Mouse (Mus musculus) heart, adult 2 months (tissue): ENCODE measurements around the gene Ncr1. TPM values are rescaled to one million over a fixed set of nuclear protein-coding genes. Genes with fewer than 3 reads are reported as not detected.
A peak's percentile ranks its signal among the peaks of the same experiment; 100 is the strongest.
"Not testable (repeated sequence)": the region's sequence is repeated elsewhere in the genome, so short reads cannot be mapped to it uniquely, and the experiment has no call there.

Source experiments
- DNase-seq, 2 experiments: peaks; one replicate each; pipeline ENCODE4 v3.0.0; 2021
- H3K27ac ChIP-seq: fragments of 200-600 bp; 2 replicates; pipeline ENCODE4 v1.8.1; 2022
- H3K27me3 ChIP-seq: fragments of 200-500 bp; 2 replicates; pipeline ENCODE4 v1.6.1; 2012; ENCODE audit warnings: mild to moderate bottlenecking, low read length, inconsistent platforms, mixed read lengths; ENCODE audit not compliant: control insufficient read depth, insufficient read depth
- H3K36me3 ChIP-seq: fragments of 200-500 bp; 2 replicates; pipeline ENCODE4 v1.6.1; 2012; ENCODE audit warnings: low read length, inconsistent platforms; ENCODE audit not compliant: control insufficient read depth, insufficient read depth
- H3K4me1 ChIP-seq: fragments of 200-500 bp; 2 replicates; pipeline ENCODE4 v1.6.1; 2011; ENCODE audit warnings: low read length; ENCODE audit not compliant: control insufficient read depth, insufficient read depth
- H3K4me3 ChIP-seq: fragments of 200-600 bp; 2 replicates; pipeline ENCODE4 v1.8.1; 2022
- H3K79me2 ChIP-seq: fragments of 200-500 bp; replicated peaks from 2 replicates; pipeline ENCODE4 v1.6.1; 2012; ENCODE audit warnings: mild to moderate bottlenecking, inconsistent platforms, low read length, moderate library complexity, mixed read lengths; ENCODE audit not compliant: control insufficient read depth, insufficient read depth
- H3K9ac ChIP-seq: fragments of 200-500 bp; 2 replicates; pipeline ENCODE4 v1.6.1; 2012; ENCODE audit warnings: low read depth, mild to moderate bottlenecking, control low read depth, inconsistent platforms, low read length, mixed read lengths
- CTCF ChIP-seq: fragments of 200-600 bp; IDR thresholded peaks from 2 replicates; pipeline ENCODE4 v1.8.1; 2022; ENCODE audit warnings: antibody characterized with exemption, mild to moderate bottlenecking, moderate library complexity
- EP300 ChIP-seq: fragments of 200-500 bp; IDR thresholded peaks from 2 replicates; pipeline ENCODE4 v1.6.1; 2011; ENCODE audit warnings: low read depth, low read length, control low read depth; ENCODE audit not compliant: insufficient read depth
- POLR2A ChIP-seq: fragments of 200-500 bp; IDR thresholded peaks from 2 replicates; pipeline ENCODE4 v1.6.1; 2011; ENCODE audit warnings: mild to moderate bottlenecking, low read depth, low read length, control low read depth; ENCODE audit not compliant: insufficient read depth
- WGBS: fragments of 180-500 bp; shearing (Covaris S2); methylation state at CpG from one replicate; pipeline ENCODE4 v1.1.7; 2018; 5-methylcytosine and 5-hydroxymethylcytosine counted together
- intact Hi-C: fragments of 180-260 bp; cut with DNase I; formaldehyde crosslinking; loops from one replicate; pipeline ENCODE4 v1.15.1; 2025
- long read RNA-seq: library from polyadenylated mRNA; stranded (forward); transcript quantifications from one replicate; pipeline ENCODE4 v2.0.0, GENCODE M21; 2021
- polyA plus RNA-seq: library from polyadenylated mRNA; depleted of rRNA; stranded (reverse); fragments of >200 nt; gene quantifications from 2 replicates; pipeline ENCODE4 v1.2.3, GENCODE M21; 2012; rRNA removed
- total RNA-seq, 2 experiments: library from RNA; stranded (reverse); gene quantifications; 2 replicates each; pipeline ENCODE4 v1.2.3; 2021

Ncr1 gene
- total RNA-seq (not detected), polyA plus RNA-seq (0.41 and 1.2 TPM in 2 replicates)
- long read RNA-seq = 0 reads

DNA sequence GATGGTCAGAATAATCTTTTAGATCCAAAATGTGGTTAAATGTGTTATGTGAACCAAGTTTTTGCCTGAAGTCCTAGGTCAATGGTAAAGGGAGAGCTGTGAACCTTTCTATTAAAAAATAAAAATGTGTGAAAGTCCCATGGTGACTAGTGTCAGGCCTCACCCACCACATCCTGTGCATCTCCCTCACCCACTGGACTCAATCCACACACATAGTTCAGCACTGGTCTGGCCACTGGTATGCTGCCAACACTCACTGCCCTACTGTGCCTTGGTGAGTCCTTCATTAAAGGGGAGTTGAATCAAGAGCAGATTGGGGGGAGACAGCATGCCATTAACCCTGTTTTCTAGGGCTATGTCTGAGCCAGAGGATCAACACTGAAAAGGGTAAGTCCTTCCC, at the start of gene Ncr1:
Gene Ncr1, plus strand, starts transcription at position 216 of the 400 bp plus-strand sequence.
- intact Hi-C loops = no loop called here
- no peak for DNase-seq
- H3K9ac ChIP-seq = no peak within 1 kb of the TSS
- no peak within 1 kb of the TSS for H3K4me3 ChIP-seq
- no peaks in the 10 kb centered on the region for H3K36me3 ChIP-seq
- no peaks in the 10 kb centered on the region for H3K79me2 ChIP-seq
- no peaks in the 10 kb centered on the region for H3K4me1 ChIP-seq
- TF ChIP-seq CTCF (no peak), POLR2A (no peak), EP300 (no peak)
- no peaks in the 10 kb centered on the region for H3K27me3 ChIP-seq
- H3K27ac ChIP-seq = no peak within 1 kb of the TSS

DNA sequence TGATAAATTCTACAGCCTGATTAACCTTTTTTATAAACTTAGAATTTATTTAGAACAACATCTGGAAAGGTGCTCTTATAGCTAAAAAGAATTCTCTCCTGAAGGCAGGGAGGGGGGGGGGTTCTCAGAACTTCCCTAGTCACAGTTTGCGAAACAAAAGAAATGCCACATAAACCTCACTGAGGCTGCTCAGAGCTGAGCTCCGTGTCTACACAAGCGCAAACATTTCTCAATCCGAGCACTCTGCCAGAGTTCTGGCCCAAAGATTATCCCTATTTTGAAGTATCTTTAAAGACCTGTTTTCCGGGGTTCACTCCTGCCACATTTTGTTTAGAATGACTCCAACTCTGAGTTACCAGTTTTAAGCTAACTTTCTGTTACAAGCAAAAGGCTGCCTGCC, 44.9 kb upstream of the Ncr1 start:
- H3K27me3 ChIP-seq = no peaks in the 10 kb centered on the region
- no peak overlapping the region for H3K4me3 ChIP-seq
- no peaks in the 10 kb centered on the region for H3K36me3 ChIP-seq
- no peaks in the 10 kb centered on the region for H3K79me2 ChIP-seq
- DNase-seq = no peak
- no peak overlapping the region for H3K9ac ChIP-seq
- 73% methylated on average over 5 of the region's 5 CpGs for WGBS
- no peaks in the 10 kb centered on the region for H3K4me1 ChIP-seq
- no peak overlapping the region for H3K27ac ChIP-seq
- TF ChIP-seq CTCF (no peak), EP300 (no peak), POLR2A (no peak)
- intact Hi-C loops = loop anchor here (10.0 kb wide), 1 partner anchor 158 kb away; the partner anchor contains the start of gene Leng8

DNA sequence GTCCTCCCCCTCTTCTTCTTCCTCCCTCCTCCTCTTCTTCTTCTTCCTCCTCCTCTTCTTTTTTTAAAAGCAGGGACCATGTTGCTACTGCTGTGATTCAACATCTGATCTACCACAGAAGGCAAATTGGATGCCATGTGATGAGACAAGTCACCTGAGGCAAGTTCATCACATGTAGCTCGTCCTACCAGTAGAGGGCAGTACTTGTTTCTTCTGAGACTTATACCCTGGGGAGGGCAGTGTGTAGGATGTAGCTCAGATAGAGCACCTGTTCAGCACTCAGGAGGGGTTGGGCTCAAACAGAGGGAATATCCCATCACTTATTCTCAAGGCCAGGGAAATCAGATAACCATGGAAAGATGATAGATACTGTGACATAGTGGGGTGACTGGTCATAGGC, 40.3 kb upstream of the Ncr1 start:
- peak; percentile 67 for TF ChIP-seq CTCF
- TF ChIP-seq POLR2A = no peak
- no peak for DNase-seq
- 29% methylated on average over 1 of the region's 1 CpGs for WGBS
- no peaks in the 10 kb centered on the region for H3K4me1 ChIP-seq
- H3K79me2 ChIP-seq = no peaks in the 10 kb centered on the region
- H3K27ac ChIP-seq = no peak overlapping the region
- no peaks in the 10 kb centered on the region for H3K27me3 ChIP-seq
- H3K9ac ChIP-seq = no peak overlapping the region
- intact Hi-C loops = loop anchor here (5.0 to 10.0 kb wide), 2 partner anchors 130 to 162 kb away; partner anchors contain the start of gene Leng8
- no peaks in the 10 kb centered on the region for H3K36me3 ChIP-seq
- no peak overlapping the region for H3K4me3 ChIP-seq

DNA sequence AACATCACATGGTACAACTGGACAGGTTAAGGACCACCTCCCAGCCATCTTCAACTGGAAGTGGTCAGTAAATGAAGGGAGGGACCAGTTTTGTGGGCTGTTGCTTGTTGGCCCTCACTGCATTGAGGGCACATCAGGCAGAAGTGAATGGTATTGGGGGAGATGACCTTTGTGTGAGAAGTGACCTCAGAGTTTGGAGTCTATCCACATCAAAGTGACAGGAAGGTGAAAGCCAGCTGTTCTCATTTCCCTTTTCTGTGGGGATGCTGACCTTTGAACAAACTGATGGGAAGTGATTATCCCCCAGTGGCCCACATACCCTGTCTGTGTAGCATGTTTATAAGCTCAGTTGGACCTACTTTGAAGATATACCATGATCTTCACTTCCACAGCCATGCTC, 37.4 kb upstream of the Ncr1 start:
- TF ChIP-seq POLR2A = no peak
- TF ChIP-seq EP300 = no peak
- no peak for TF ChIP-seq CTCF
- no peaks in the 10 kb centered on the region for H3K79me2 ChIP-seq
- H3K27me3 ChIP-seq = no peaks in the 10 kb centered on the region
- no peak for DNase-seq
- no peak overlapping the region for H3K4me3 ChIP-seq
- no peaks in the 10 kb centered on the region for H3K4me1 ChIP-seq
- intact Hi-C loops = no loop called here
- no peak overlapping the region for H3K27ac ChIP-seq
- no peak overlapping the region for H3K9ac ChIP-seq
- H3K36me3 ChIP-seq = no peaks in the 10 kb centered on the region

DNA sequence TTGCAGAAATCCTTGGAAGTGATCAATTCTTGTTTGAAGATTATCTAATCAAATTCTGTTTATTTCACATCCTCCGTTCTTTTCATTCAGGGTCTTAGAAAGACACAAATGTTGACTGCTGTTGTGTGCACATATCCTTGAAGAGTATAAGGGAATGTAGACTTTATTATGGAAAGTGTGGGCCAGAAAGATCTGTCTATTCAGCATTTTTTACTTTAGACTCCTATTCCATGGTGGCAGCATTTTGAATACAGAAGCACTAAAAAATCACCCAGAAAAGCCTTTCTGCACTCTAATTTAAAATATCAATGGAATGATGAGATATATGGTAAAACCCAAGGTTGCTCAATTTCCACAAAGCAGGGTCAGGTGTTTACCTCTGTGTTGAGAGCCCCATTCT, 34.1 kb upstream of the Ncr1 start:
- Histone ChIP-seq H3K27ac (no peak overlapping the region), H3K4me1 (no peaks in the 10 kb centered on the region), H3K79me2 (no peaks in the 10 kb centered on the region), H3K9ac (no peak overlapping the region), H3K4me3 (no peak overlapping the region), H3K36me3 (no peaks in the 10 kb centered on the region), H3K27me3 (no peaks in the 10 kb centered on the region)
- no peak for DNase-seq
- intact Hi-C loops = loop anchor here (1.0 kb wide), 1 partner anchor 10 kb away; no protein-coding TSS in a partner anchor
- no peak for TF ChIP-seq CTCF
- WGBS = 78% methylated on average over 1 of the region's 1 CpGs

DNA sequence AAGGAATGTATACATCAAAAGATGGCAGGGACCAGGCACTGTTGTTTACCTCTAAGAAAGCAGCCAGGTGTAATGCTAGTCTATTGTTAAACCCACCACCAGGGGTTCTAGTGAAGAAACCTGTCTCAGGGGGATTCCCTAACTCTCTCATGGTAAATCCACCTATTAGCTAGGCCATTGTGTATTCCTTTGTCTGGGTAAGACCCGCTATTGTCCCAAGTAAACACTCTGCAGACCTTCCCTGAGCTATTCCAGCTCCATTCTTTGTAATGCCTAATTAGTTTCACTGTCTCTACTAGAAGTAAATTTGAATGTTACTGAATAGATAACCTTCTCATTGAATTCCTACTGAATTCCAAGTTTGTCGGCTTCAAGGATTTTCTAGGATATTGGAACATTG, 24.4 kb upstream of the Ncr1 start:
- H3K9ac ChIP-seq, H3K36me3 ChIP-seq, H3K4me1 ChIP-seq, H3K4me3 ChIP-seq, H3K79me2 ChIP-seq, DNase-seq, H3K27ac ChIP-seq, H3K27me3 ChIP-seq: not testable (repeated sequence)
- intact Hi-C loops = loop anchor here (1.0 kb wide), 1 partner anchor 10 kb away; no protein-coding TSS in a partner anchor
- 71% methylated on average over 2 of the region's 2 CpGs for WGBS

DNA sequence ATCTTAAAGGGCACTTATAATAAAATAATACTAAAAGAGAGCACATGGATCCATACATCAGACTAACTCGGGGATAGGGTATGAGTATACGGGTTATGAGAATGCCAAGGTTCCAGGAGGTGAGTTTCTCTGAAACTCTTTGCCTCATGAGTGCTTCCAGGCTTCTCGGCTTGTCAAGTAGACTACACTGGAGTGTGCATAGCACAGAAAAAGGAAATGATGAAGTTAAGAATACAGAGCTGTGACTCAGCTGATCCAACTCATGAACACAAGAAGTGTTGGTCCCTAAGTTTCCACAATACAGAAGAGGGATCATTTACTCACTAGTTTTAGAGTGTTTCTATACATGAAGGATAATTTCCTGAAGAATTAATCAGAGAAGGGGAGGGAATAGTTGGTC, 24.0 kb upstream of the Ncr1 start:
- not testable (repeated sequence) for H3K9ac ChIP-seq, H3K36me3 ChIP-seq, H3K27me3 ChIP-seq, H3K4me1 ChIP-seq, H3K4me3 ChIP-seq, H3K27ac ChIP-seq, H3K79me2 ChIP-seq, DNase-seq
- intact Hi-C loops = loop anchor here (1.0 kb wide), 1 partner anchor 10 kb away; no protein-coding TSS in a partner anchor
- 68% methylated on average over 3 of the region's 3 CpGs for WGBS
